Mouse (Mus musculus) kidney, postnatal 10 days (tissue): ENCODE measurements around the gene Maip1.

ENCODE experiments used
- DNase-seq: peaks from one replicate; pipeline ENCODE4 v3.0.0; 2021; ENCODE audit warnings: mixed read lengths

Maip1 gene

GRCm38 (mm10) chr1:57429786-57430483, 23.8 kb downstream of the Maip1 start:
- DNase-seq: peak; percentile 57

DNA sequence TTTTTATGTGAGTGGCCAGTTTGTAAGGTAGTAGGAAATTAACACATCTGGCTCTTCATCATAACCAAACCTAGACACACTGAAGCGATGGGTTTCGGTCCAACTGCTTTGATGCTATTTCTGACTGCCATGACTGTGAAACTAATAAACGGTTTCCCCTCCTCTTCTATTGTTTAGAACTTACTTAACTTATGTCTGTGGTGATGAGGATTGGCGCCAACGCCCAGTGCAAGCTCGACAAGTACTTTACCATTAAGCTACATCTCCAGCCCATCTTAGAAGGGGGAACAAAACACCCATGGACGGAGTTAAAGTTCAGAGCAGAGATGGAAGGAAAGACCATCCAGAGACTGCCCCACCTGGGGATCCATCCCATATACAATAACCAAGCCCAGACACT, 27.0 kb downstream of the Maip1 start:
- DNase-seq: no peak

DNA sequence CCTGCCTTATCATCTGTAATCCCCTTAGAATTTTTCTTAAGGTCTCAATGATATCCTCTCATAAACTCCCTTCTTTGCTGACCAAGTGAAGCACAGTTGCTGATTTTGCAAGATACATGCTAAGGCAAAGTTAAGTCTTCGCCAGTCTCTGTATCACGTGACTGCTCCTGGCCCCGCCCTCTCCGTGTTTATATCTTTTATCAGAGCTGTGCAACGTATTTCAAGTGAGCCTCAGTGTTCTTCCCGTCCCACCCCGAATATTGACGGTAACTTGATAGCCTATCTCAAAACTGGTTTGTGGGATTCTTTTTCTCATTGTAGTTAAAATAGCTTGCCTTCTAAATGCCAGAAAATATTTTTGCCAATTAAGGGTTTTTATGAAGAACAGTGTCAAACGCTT, 30.3 kb downstream of the Maip1 start:
- DNase-seq: peak; percentile 85

GRCm38 (mm10) chr1:57436954-57437353, 30.8 kb downstream of the Maip1 start:
- peak; percentile 32 for DNase-seq

DNA sequence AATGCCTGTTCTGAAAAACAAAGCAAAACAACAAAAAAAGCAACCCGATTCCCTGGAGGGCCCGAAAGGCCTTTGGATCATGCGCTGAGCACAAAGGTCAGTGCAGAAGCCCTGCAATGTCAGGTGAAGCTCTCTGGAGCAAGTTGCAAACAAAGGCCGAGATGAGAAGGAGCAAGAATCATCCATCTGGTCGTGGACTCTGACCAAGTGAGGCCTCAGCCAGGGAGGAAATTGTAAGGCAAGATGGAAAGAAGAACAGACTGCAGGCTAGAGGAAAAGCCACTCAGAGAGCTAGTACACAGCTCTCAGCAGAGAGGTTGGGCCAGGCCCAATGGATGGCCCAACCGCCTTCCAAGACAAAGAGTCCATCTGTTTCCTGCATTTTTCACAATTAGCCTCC, 32.9 kb downstream of the Maip1 start:
- peak; percentile 19 for DNase-seq

- DNase-seq: no peak
Observed at GRCm38 (mm10) chr1:57440771-57441170, 34.6 kb downstream of the Maip1 start.

DNA sequence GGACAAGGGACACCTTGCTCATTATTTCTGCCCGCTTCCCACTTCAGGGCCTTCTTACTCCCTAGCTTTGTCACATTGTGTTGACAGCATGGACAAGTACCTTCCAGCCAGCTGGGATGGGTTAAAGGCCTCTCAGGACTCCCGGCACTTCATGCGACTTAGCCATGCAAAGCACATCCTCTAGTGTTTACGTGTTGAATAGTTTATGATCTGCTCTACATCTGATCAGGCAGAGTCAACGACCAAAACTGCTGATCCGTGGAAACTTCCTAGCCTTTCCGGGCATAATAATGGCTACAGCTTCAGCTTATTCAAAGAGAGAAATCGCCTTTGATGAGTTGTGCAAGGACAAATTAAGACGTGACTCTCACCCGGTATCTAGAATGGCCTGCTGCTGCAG, 39.6 kb downstream of the Maip1 start:
- no peak for DNase-seq

DNA sequence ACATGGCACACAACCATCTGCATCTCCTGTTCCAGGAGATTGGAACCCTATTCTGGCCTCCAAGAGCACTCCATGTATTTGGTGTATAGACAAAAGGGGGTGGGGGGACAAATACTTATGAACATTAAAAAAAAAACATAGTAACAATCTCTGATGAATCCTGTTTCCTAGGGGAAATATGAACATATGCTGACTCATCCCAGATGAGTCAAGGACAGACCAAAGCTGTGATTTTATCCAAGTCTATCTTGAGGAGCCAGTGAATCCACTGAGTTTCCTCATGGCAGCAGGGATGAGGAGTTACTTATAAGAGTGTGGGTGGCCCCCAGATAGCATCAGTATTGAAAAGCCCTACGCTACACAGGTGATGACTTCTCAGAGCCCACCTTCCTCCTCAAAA, 44.1 kb downstream of the Maip1 start:
- DNase-seq: no peak

DNA sequence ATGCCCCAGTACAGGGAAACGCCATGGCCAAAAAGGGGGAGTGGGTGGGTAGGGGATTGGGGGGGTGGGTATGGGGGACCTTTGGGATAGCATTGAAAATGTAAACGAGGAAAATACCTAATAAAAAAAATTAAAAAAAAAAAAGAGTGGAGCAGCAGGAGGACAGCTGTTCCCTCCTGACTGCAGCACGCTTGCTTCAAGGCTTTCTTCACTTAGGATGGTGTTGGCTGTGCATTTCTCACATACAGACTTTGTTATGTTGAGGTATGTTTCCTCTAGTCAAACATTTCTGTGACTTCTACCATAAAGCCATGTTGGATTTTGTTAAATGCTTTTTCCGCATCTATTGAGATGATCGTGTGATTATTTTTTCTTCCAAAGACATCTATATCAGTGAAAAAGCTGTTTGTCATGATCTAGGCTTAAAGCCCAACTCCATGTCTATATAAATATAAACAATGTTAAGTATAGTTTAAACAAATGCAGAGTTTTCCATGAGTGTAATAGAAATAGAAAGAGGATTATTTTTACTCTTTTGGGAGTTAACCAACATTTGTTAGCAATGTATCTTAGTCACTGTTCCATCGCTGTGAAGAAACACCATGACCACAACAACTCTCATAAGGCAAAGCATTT, 54.3 kb downstream of the Maip1 start:
- no peak for DNase-seq
